Mouse (Mus musculus) adrenal gland, adult 2 months (tissue): ENCODE data around the gene Xlr5a. TPM values are rescaled to one million over a fixed set of nuclear protein-coding genes. Genes with fewer than 3 reads are reported as not detected.
"Not testable (repeated sequence)": the region's sequence is repeated elsewhere in the genome, so short reads cannot be mapped to it uniquely, and the experiment has no call there.

Source experiments
- DNase-seq: peaks from one replicate; pipeline ENCODE4 v3.0.0; 2021
- long read RNA-seq: library from polyadenylated mRNA; stranded (forward); transcript quantifications from one replicate; pipeline ENCODE4 v2.0.0, GENCODE M21; 2021
- polyA plus RNA-seq: library from polyadenylated mRNA; depleted of rRNA; stranded (reverse); fragments of >200 nt; gene quantifications from 2 replicates; pipeline ENCODE4 v1.2.3, GENCODE M21; 2012; rRNA removed
- total RNA-seq, 2 experiments: library from RNA; stranded (reverse); gene quantifications; 2 replicates each; pipeline ENCODE4 v1.2.3; 2021

Gene Xlr5a
- total RNA-seq: under 1 TPM in 1 of 2 experiments, not detected in 1; 0.49 TPM
- not detected in 2 replicates for polyA plus RNA-seq
- long read RNA-seq: 0 reads

- DNase-seq: not testable (repeated sequence)
Observed at GRCm38 (mm10) chrX:73292876-73293275, at the start of gene Xlr5a, which contains the start of gene Xlr5c. Gene Xlr5a, minus strand, starts transcription at chrX:73292976. Gene Xlr5c, minus strand, starts transcription at chrX:73292976.

GRCm38 (mm10) chrX:73342483-73342895 lies 49.7 kb upstream of the Xlr5a start, which contains the start of gene Zfp275:
Gene Zfp275, plus strand, starts transcription at chrX:73342621.
- peak; percentile 89 for DNase-seq

- no peak for DNase-seq
Observed at GRCm38 (mm10) chrX:73342068-73342467, 49.3 kb upstream of the Xlr5a start.

GRCm38 (mm10) chrX:73341473-73341872 lies 48.7 kb upstream of the Xlr5a start:
- DNase-seq: no peak

- DNase-seq: no peak
Observed at GRCm38 (mm10) chrX:73336740-73337139, 44.0 kb upstream of the Xlr5a start, which contains the start of gene Gm45015. Gene Gm45015, minus strand, starts transcription at chrX:73336840.

GRCm38 (mm10) chrX:73333548-73333947 lies 40.8 kb upstream of the Xlr5a start:
- DNase-seq: no peak

GRCm38 (mm10) chrX:73327215-73327614 lies 34.4 kb upstream of the Xlr5a start:
- no peak for DNase-seq

GRCm38 (mm10) chrX:73321029-73321428 lies 28.3 kb upstream of the Xlr5a start:
- no peak for DNase-seq

- DNase-seq: peak; percentile 16
Observed at GRCm38 (mm10) chrX:73312522-73312921, 19.7 kb upstream of the Xlr5a start.

- not testable (repeated sequence) for DNase-seq
Observed at GRCm38 (mm10) chrX:73295745-73296144, 3.0 kb upstream of the Xlr5a start.

GRCm38 (mm10) chrX:73265270-73265669 lies 27.5 kb downstream of the Xlr5a start, which contains the start of gene Xlr3c:
Gene Xlr3c, minus strand, starts transcription at chrX:73265390.
- DNase-seq: not testable (repeated sequence)

- DNase-seq: not testable (repeated sequence)
Observed at GRCm38 (mm10) chrX:73262428-73262827, 30.3 kb downstream of the Xlr5a start.

- not testable (repeated sequence) for DNase-seq
Observed at GRCm38 (mm10) chrX:73242821-73243325, 49.9 kb downstream of the Xlr5a start, which contains the start of gene Xlr4c. Gene Xlr4c, minus strand, starts transcription at chrX:73243130.

- no peak for DNase-seq
Observed at GRCm38 (mm10) chrX:73229288-73229687, 63.5 kb downstream of the Xlr5a start.

- DNase-seq: peak; percentile 74
Observed at GRCm38 (mm10) chrX:73228606-73229214, 64.1 kb downstream of the Xlr5a start.

- DNase-seq: peak; percentile 89
Observed at GRCm38 (mm10) chrX:73227914-73228605, 64.7 kb downstream of the Xlr5a start, which contains the start of gene F8a. Gene F8a, plus strand, starts transcription at chrX:73228291.

GRCm38 (mm10) chrX:73225365-73225764 lies 67.4 kb downstream of the Xlr5a start:
- no peak for DNase-seq

- DNase-seq: not testable (repeated sequence)
Observed at GRCm38 (mm10) chrX:73213819-73214564, 78.8 kb downstream of the Xlr5a start, which contains the start of gene Xlr4b. Gene Xlr4b, plus strand, starts transcription at chrX:73214333.

GRCm38 (mm10) chrX:73191934-73192333 lies 100.8 kb downstream of the Xlr5a start, which contains the start of gene Xlr3b:
Gene Xlr3b, plus strand, starts transcription at chrX:73192207.
- DNase-seq: peak; percentile 4

GRCm38 (mm10) chrX:73176889-73177288 lies 115.9 kb downstream of the Xlr5a start, which contains the start of gene Spin2d:
Gene Spin2d, minus strand, starts transcription at chrX:73176989.
- not testable (repeated sequence) for DNase-seq

- DNase-seq: not testable (repeated sequence)
Observed at GRCm38 (mm10) chrX:73149350-73149749, 143.4 kb downstream of the Xlr5a start, which contains the start of gene DXBay18. Gene DXBay18, minus strand, starts transcription at chrX:73149450.
